Mouse (Mus musculus) neutrophil, adult 65 days (primary cell): ENCODE data around the gene Rad51d. TPM values are rescaled to one million over a fixed set of nuclear protein-coding genes. Genes with fewer than 3 reads are reported as not detected.

Experiments used
- total RNA-seq: library from RNA; stranded (reverse); gene quantifications from 2 replicates; pipeline ENCODE4 v1.2.4, GENCODE M21; 2023

Gene Rad51d
- total RNA-seq: 10.6 and 16.1 TPM in 2 replicates

DNA sequence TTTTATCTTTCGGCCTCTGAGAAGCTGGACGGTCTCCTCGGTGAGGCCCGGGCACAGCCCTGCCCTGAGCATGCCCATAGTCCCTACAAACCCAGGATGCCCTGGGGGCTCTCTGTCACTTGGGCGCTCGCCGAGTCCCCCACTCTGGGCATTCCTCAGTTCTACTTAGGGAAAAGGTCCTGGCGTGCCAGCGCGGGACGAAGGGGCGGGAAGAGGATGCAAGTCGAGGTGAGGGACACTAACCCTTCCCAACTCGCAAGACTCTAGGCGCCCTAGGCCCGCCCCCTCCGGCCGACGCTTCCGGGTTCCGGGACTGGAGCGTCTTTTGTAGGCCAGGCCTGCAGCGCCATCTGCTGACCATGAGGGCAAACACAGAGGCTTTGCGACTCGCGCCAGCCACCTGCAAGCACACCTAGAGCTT, at the start of gene Rad51d:
TSS of gene Rad51d (minus strand) at position 273 of the 421 bp plus-strand sequence.

DNA sequence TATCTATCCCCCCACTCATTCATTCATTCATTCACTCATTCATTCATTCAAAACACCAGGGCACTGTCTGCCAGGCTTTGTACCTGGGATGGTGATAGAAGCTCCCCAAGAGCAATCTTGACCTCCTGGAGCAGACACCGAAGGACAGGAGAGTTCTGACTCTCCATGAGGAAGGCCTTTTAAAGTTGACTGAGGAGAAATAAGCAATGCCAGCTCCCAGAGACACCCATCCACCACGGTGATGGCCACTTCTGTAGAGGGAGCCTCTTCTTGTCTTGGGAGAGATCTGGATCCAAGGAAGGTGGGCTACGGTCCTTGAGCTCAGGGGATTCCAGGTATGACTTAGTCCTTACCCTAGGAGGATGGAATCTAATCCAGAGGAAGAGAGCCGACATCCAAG, 19.8 kb upstream of the Rad51d start, which contains the start of gene Unc45b:
TSS of gene Unc45b (plus strand) at position 301 of the 400 bp plus-strand sequence.

DNA sequence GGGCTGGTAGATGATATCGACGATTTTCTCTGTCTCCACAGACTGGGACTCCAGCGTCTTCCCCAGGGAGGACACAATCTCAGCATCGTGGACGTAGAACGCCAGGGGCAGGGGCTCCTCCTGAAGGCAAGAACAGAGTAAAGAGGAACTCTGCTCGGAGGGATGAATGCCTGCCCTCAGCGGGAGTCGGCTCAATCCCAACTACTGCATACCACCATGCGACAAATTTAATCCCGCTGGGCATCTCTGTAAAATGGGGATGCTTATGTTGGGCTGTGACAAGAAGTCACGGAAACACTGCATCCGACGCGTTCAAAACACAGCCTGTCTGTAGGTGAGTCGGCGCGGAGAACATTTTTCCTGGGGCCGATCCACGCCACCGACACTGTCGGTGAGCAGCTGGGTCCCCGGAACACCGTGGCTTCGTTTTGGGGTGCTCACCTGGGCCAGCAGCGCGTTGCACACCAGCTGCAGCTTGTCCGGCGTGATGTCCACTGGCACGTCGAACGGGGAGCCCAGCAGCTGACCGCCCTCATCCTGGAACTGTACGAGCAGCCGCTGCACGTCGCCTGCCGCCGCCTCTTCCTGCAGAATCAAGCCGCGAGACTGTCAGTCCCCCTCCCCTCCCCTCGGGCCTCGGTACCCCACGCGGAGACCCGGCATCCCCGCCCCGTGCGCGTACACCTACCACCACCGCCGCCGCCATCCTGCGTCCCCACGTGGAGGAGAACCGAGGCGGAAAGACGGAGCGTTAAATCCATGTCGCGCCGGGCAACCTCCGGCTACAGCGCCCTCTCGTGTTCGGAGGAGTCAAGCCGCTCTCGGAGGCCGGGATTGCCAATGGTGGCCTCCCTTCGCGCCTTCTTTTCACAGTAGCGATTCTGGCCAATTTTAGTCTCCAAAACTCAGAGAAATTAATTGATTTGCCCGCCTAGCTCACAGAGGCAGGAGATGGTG, 17.5 kb upstream of the Rad51d start, which contains the start of gene Nle1:
TSS of gene Nle1 (minus strand) at position 761 of the 957 bp plus-strand sequence.

DNA sequence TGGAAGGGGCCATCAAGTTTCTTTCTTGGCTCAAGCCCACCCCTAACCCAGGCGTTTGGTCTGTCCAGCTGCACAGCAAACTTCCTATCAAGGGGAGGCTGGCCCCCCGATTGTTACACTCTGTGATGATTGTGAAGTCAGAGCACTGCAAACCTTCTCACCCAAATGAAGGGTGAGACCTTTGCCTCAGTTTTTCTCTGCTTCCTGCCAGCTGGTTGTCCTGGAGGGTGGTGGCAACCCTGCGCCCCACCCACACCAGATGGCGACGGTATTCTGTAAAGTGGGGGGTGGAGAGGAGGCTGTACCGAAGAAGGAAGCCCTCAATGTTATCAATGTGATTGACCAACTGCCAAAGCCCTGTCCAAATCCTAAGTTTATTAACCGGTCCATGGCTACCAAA, 1.5 kb upstream of the Rad51d start, which contains the start of gene Fndc8:
TSS of gene Fndc8 (plus strand) at position 189 of the 400 bp plus-strand sequence.

DNA sequence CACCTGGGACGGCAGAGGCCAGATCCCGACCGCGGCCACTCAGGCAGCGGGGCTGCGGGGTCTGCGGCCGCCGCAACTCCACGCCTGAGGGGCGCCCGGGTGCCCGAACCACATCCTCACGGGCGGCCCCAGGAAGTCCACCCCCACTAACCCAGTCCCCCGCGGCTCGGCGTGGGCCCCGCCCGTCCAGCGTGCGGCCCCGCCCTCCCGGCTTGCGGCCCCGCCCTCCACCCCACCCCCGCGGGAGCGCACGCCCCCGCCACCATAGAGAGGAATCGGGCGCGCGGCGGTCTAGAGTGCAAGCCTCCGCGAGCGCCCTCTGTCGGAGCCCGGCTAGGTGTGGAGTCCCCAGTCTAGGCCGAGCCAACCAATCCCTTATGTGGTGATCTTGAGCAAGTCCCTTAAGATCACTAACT, 19.4 kb downstream of the Rad51d start, which contains the start of gene Rffl:
TSS of gene Rffl (minus strand) at position 180 of the 416 bp plus-strand sequence.

Other genes with a start within 250 kb of the Rad51d start
- gene Cct6b, start 126.3 kb downstream of the Rad51d start, total RNA-seq: 0.20 and 0.25 TPM in 2 replicates
- gene Zfp830, start 126.3 kb downstream of the Rad51d start, total RNA-seq: 37.4 and 39.2 TPM in 2 replicates
- gene Lig3, start 109.5 kb downstream of the Rad51d start, total RNA-seq: 20.6 and 21.1 TPM in 2 replicates
- 56.1 and 67.4 TPM in 2 replicates for gene Rffl, start 19.4 kb downstream of the Rad51d start, total RNA-seq
- not detected in 2 replicates for gene Fndc8, start 1.5 kb upstream of the Rad51d start, total RNA-seq
- 3.5 and 9.2 TPM in 2 replicates for gene Nle1, start 17.8 kb upstream of the Rad51d start, total RNA-seq
- gene Unc45b, start 19.9 kb upstream of the Rad51d start, total RNA-seq: not detected in 2 replicates
- gene Slfn5, start 60.7 kb upstream of the Rad51d start, total RNA-seq: 14.6 and 25.0 TPM in 2 replicates
- 7.4 and 7.8 TPM in 2 replicates for gene Slfn9, start 101.2 kb upstream of the Rad51d start, total RNA-seq
- gene Slfn8, start 130.2 kb upstream of the Rad51d start, total RNA-seq: 8.7 and 11.5 TPM in 2 replicates
- gene Slfn2, start 174.5 kb upstream of the Rad51d start, total RNA-seq: 434 and 462 TPM in 2 replicates
- 87.4 and 137 TPM in 2 replicates for gene Slfn1, start 226.2 kb upstream of the Rad51d start, total RNA-seq